Mouse (Mus musculus) stomach, postnatal 0 days (tissue): ENCODE measurements around the gene Lhx6.

Experiments used
- CTCF ChIP-seq: IDR thresholded peaks from 2 replicates; pipeline ENCODE4 v1.5.1; 2016; ENCODE audit warnings: antibody characterized with exemption, low read depth, mild to moderate bottlenecking, moderate library complexity
- EP300 ChIP-seq: optimal IDR thresholded peaks from 2 replicates; pipeline ENCODE3; 2016; ENCODE audit warnings: antibody characterized with exemption

GRCm38 (mm10) chr2:36039297-36039985 lies 65.8 kb downstream of the Lhx6 start:
- TF ChIP-seq CTCF, result no peak
- no peak for TF ChIP-seq EP300
